Mouse (Mus musculus): Measurements from ENCODE around the gene Cog7. TPM values are rescaled to one million over a fixed set of nuclear protein-coding genes. Genes with fewer than 3 reads are reported as not detected.

The Cog7 gene
- polyA plus RNA-seq, 1 experiment from 2014 or later = 24.6 TPM

DNA sequence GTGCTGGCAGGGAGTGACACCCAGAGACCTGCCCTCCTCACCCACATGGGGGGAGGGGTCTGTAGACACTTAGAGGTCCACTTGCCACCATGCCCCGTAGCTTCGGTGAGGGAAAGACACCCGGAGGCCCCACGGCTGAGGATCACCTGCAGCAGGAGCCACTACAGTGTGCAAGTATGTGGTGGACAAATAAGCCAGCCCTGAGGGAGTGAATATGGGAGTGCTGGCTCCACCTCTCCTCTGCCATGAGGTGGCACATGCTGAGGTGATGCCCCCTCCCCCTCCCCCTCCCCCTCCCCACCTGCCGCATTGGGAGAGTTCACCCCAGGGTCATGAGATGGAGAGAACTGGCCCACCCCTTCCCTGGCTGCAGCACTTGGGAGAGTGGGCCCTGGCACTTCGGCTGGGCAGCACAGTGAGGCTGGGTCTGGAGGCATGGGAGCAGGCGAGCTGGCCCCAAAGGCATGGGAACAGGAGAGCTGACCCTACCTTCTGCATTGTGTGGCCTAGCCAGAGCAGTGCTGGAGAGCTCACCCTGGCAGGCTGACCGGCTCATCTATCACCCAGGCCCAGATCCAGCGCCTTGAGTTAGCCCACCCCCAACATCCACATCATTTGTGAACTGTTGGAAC is 132.9 kb downstream of the Cog7 start:
- no peaks in the 10 kb centered on the region for H3K4me1 ChIP-seq (ENCODE audit: control insufficient read depth, insufficient read depth, low read length)
- H3K4me2 ChIP-seq (ENCODE audit: low read depth, low read length) = no peak overlapping the region
- ATAC-seq (ENCODE audit: insufficient read depth, low FRiP score) = no peak
- H3K36me3 ChIP-seq (ENCODE audit: control insufficient read depth, insufficient read depth, low read length) = no peaks in the 10 kb centered on the region
- H3K4me3 ChIP-seq (replicated peaks; ENCODE audit: low read length) = no peak overlapping the region
- no peaks in the 10 kb centered on the region for H3K9me3 ChIP-seq (replicated peaks; ENCODE audit: control insufficient read depth, low read length)
- no peaks in the 10 kb centered on the region for H3K27me3 ChIP-seq (ENCODE audit: control insufficient read depth, insufficient read depth, low read length)
- 53% methylated on average over 9 of the region's 9 CpGs for WGBS
- no peak overlapping the region for H3K27ac ChIP-seq (ENCODE audit: low read length)
- no peak overlapping the region for H3K9ac ChIP-seq (ENCODE audit: low read length)

- no peak overlapping the region for H3K4me2 ChIP-seq (ENCODE audit: low read depth, low read length)
- no peak overlapping the region for H3K9ac ChIP-seq (ENCODE audit: low read length)
- no peaks in the 10 kb centered on the region for H3K9me3 ChIP-seq (replicated peaks; ENCODE audit: control insufficient read depth, low read length)
- no peaks in the 10 kb centered on the region for H3K36me3 ChIP-seq (ENCODE audit: control insufficient read depth, insufficient read depth, low read length)
- no peaks in the 10 kb centered on the region for H3K4me1 ChIP-seq (ENCODE audit: control insufficient read depth, insufficient read depth, low read length)
- WGBS = 58% methylated on average over 6 of the region's 6 CpGs
- no peak overlapping the region for H3K4me3 ChIP-seq (replicated peaks; ENCODE audit: low read length)
- no peak for ATAC-seq (ENCODE audit: insufficient read depth, low FRiP score)
- H3K27me3 ChIP-seq (ENCODE audit: control insufficient read depth, insufficient read depth, low read length) = no peaks in the 10 kb centered on the region
- H3K27ac ChIP-seq (ENCODE audit: low read length) = no peak overlapping the region
Observed at GRCm38 (mm10) chr7:121845964-121846363, 135.5 kb downstream of the Cog7 start.

GRCm38 (mm10) chr7:121842234-121842633 is 139.3 kb downstream of the Cog7 start:
- Histone ChIP-seq H3K27me3 (ENCODE audit: control insufficient read depth, insufficient read depth, low read length) (no peaks in the 10 kb centered on the region), H3K4me1 (ENCODE audit: control insufficient read depth, insufficient read depth, low read length) (no peaks in the 10 kb centered on the region), H3K9ac (ENCODE audit: low read length) (no peak overlapping the region), H3K27ac (ENCODE audit: low read length) (no peak overlapping the region), H3K4me2 (ENCODE audit: low read depth, low read length) (no peak overlapping the region), H3K4me3 (replicated peaks; ENCODE audit: low read length) (no peak overlapping the region), H3K36me3 (ENCODE audit: control insufficient read depth, insufficient read depth, low read length) (no peaks in the 10 kb centered on the region), H3K9me3 (replicated peaks; ENCODE audit: control insufficient read depth, low read length) (no peaks in the 10 kb centered on the region)
- no peak for ATAC-seq (ENCODE audit: insufficient read depth, low FRiP score)
- 68% methylated on average over 6 of the region's 6 CpGs for whole genome bisulfite sequencing

GRCm38 (mm10) chr7:121840810-121841209 is 140.7 kb downstream of the Cog7 start:
- Histone ChIP-seq H3K4me1 (ENCODE audit: control insufficient read depth, insufficient read depth, low read length) (no peaks in the 10 kb centered on the region), H3K27ac (ENCODE audit: low read length) (peak overlapping the region; percentile 17; the same call in 1 of the 2 replicates), H3K4me3 (replicated peaks; ENCODE audit: low read length) (no peak overlapping the region), H3K4me2 (ENCODE audit: low read depth, low read length) (no peak overlapping the region), H3K36me3 (ENCODE audit: control insufficient read depth, insufficient read depth, low read length) (no peaks in the 10 kb centered on the region), H3K9me3 (replicated peaks; ENCODE audit: control insufficient read depth, low read length) (no peaks in the 10 kb centered on the region), H3K9ac (ENCODE audit: low read length) (no peak overlapping the region), H3K27me3 (ENCODE audit: control insufficient read depth, insufficient read depth, low read length) (no peaks in the 10 kb centered on the region)
- 65% methylated on average over 7 of the region's 7 CpGs for WGBS
- ATAC-seq (ENCODE audit: insufficient read depth, low FRiP score) = peak; percentile 50; the same call in 1 of the 2 replicates

- WGBS = 57% methylated on average over 7 of the region's 7 CpGs
- Histone ChIP-seq H3K27ac (ENCODE audit: low read length) (no peak overlapping the region), H3K4me1 (ENCODE audit: control insufficient read depth, insufficient read depth, low read length) (no peaks in the 10 kb centered on the region), H3K27me3 (ENCODE audit: control insufficient read depth, insufficient read depth, low read length) (no peaks in the 10 kb centered on the region), H3K9me3 (replicated peaks; ENCODE audit: control insufficient read depth, low read length) (no peaks in the 10 kb centered on the region), H3K36me3 (ENCODE audit: control insufficient read depth, insufficient read depth, low read length) (no peaks in the 10 kb centered on the region), H3K4me2 (ENCODE audit: low read depth, low read length) (no peak overlapping the region), H3K9ac (ENCODE audit: low read length) (no peak overlapping the region), H3K4me3 (replicated peaks; ENCODE audit: low read length) (no peak overlapping the region)
- no peak for ATAC-seq (ENCODE audit: insufficient read depth, low FRiP score)
Observed at GRCm38 (mm10) chr7:121836827-121837226, 144.7 kb downstream of the Cog7 start.

DNA sequence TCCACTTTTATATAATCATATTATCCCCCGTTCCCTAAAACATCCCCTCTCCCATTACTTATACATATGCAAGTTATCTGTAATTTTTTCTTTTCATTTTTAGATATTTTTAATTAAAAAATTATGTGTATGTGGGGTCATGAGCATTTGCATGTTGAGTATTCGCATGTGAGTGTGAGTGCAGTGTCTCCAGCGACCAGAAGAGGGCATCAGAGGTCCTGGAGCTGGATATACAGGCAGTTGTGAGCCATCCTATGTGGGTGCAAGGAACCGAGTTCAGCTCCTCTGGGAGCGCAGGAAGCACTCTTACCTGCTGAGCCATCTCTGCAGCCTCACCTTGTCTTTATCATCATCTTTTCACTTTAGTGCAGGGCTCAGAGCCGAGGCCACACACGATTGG is 146.1 kb downstream of the Cog7 start:
- H3K36me3 ChIP-seq (ENCODE audit: control insufficient read depth, insufficient read depth, low read length) = no peaks in the 10 kb centered on the region
- no peaks in the 10 kb centered on the region for H3K27me3 ChIP-seq (ENCODE audit: control insufficient read depth, insufficient read depth, low read length)
- H3K4me1 ChIP-seq (ENCODE audit: control insufficient read depth, insufficient read depth, low read length) = no peaks in the 10 kb centered on the region
- no peak overlapping the region for H3K4me3 ChIP-seq (replicated peaks; ENCODE audit: low read length)
- H3K27ac ChIP-seq (ENCODE audit: low read length) = no peak overlapping the region
- WGBS = 81% methylated on average over 7 of the region's 7 CpGs
- H3K4me2 ChIP-seq (ENCODE audit: low read depth, low read length) = no peak overlapping the region
- no peak for ATAC-seq (ENCODE audit: insufficient read depth, low FRiP score)
- H3K9me3 ChIP-seq (replicated peaks; ENCODE audit: control insufficient read depth, low read length) = no peaks in the 10 kb centered on the region
- H3K9ac ChIP-seq (ENCODE audit: low read length) = no peak overlapping the region

Other genes with a start within 250 kb of the Cog7 start
- 1.8 and 3.4 TPM in 2 replicates for gene Scnn1g, start 247.2 kb downstream of the Cog7 start, polyA plus RNA-seq (2015; fragmentation: Nextera tagmentation; extraction: Ambion mirVana)
- 0.81 and 1.3 TPM in 2 replicates for gene Scnn1b, start 116.7 kb downstream of the Cog7 start, polyA plus RNA-seq (2015; fragmentation: Nextera tagmentation; extraction: Ambion mirVana)
- gene Gga2, start 39.5 kb upstream of the Cog7 start, polyA plus RNA-seq (2015; fragmentation: Nextera tagmentation; extraction: Ambion mirVana) = 72.0 and 83.5 TPM in 2 replicates
- 38.7 and 41.0 TPM in 2 replicates for gene Ubfd1, start 85.5 kb upstream of the Cog7 start, polyA plus RNA-seq (2015; fragmentation: Nextera tagmentation; extraction: Ambion mirVana)
- 15.7 and 15.9 TPM in 2 replicates for gene Ears2, start 85.6 kb upstream of the Cog7 start, polyA plus RNA-seq (2015; fragmentation: Nextera tagmentation; extraction: Ambion mirVana)
- gene Ndufab1, start 120.2 kb upstream of the Cog7 start, polyA plus RNA-seq (2015; fragmentation: Nextera tagmentation; extraction: Ambion mirVana) = 620 and 676 TPM in 2 replicates
- gene Palb2, start 151.3 kb upstream of the Cog7 start, polyA plus RNA-seq (2015; fragmentation: Nextera tagmentation; extraction: Ambion mirVana) = 11.8 and 16.2 TPM in 2 replicates
- gene Dctn5, start 151.3 kb upstream of the Cog7 start, polyA plus RNA-seq (2015; fragmentation: Nextera tagmentation; extraction: Ambion mirVana) = 112 and 120 TPM in 2 replicates
- 100 and 103 TPM in 2 replicates for gene Plk1, start 177.7 kb upstream of the Cog7 start, polyA plus RNA-seq (2015; fragmentation: Nextera tagmentation; extraction: Ambion mirVana)
- gene Ern2, start 204.5 kb upstream of the Cog7 start, polyA plus RNA-seq (2015; fragmentation: Nextera tagmentation; extraction: Ambion mirVana) = 28.5 and 39.9 TPM in 2 replicates
- gene Chp2, start 237.8 kb upstream of the Cog7 start, polyA plus RNA-seq (2015; fragmentation: Nextera tagmentation; extraction: Ambion mirVana) = 1.7 and 2.0 TPM in 2 replicates